Mouse (Mus musculus): ENCODE results near the gene Ddx25.

Ddx25 gene

DNA sequence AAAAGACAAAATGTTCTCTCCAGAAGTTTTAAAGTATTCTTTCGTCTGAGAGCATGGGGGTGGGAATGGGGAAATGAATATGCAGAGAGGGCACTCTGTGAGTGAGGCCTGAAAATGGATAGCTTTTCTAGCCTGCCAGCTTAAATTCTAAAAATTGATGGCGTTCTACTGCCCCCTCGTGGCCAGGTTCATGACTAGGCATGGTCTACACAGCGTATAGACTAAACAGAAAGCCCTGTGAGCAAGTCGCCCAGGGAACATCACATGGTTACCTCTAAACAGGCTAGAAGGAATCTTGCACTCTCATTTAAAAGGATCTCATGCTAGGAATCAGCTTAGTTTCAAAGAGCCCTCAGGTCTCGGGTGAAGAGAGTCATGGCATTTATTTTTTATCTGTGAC, 16.8 kb downstream of the Ddx25 start:
- peak; percentile 80 to 86 for DNase-seq (ENCODE audit: low spot score in 2 of 2)

DNA sequence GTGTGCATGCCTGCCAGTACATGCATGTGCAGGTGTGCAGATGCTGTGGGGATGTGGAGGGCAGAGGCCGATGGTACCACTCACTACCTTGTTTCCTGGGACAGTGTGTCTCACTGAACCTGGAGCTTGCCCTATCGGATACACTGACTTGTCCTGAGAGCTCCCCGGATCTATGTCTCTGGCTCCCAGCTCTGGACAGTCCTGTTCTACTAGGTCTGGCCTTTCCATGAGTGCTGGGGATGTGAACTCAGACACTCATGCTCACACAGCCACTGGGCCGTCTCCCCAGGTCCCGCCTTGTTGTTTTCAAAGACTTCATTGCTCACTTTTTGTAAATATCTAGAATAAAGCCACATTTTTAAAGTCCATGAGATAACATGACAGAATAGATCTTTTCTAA, 17.3 kb downstream of the Ddx25 start:
- no peak for DNase-seq (ENCODE audit: low spot score in 2 of 2)

GRCm38 (mm10) chr9:35539001-35539750, 19.2 kb downstream of the Ddx25 start:
- DNase-seq (ENCODE audit: low spot score in 2 of 2) = no peak

DNA sequence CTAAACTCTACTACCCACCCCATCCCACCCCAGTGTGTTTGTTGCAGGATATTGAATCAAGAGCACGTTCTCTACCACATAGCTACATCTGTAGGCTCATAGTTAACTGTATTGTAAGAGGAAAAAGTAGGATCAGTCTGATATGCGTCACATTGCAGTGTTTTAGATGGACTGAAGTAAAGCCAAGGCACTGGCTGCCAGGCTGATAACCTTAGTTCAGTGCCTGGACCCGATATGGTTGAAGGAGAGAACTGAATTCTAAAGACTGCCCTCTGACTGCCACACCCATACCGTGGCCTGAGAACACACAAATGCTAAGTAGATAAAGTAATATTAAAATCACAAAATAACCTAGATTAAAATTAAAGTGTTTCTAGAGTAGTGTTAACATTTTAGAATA, 22.5 kb downstream of the Ddx25 start:
- no peak for DNase-seq (ENCODE audit: low spot score in 2 of 2)

DNA sequence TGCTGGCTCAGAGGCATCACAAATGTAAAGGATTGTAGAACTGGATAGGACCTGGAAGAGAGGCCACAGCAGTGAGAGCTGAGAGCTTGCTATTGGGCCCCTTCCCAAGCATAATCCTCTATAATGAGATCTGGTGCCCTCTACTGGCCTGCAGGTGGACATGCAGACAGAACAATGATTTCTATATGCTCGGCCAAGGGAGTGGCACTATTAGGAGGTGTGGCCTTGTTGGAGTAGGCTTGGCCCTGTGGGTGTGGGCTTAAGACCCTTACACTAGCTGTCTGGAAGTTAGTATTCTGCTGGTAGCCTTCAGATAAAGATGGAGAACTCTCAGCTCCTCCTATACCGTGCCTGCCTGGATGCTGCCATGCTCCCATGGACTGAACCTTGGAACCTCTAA, 23.2 kb downstream of the Ddx25 start:
- DNase-seq (ENCODE audit: low spot score in 2 of 2) = peak; percentile 61 to 63

- DNase-seq (ENCODE audit: low spot score in 2 of 2) = no peak
Measured at GRCm38 (mm10) chr9:35533266-35533665, 25.1 kb downstream of the Ddx25 start.

- no peak for DNase-seq (ENCODE audit: low spot score in 2 of 2)
Measured at GRCm38 (mm10) chr9:35529796-35530195, 28.5 kb downstream of the Ddx25 start.

- DNase-seq (ENCODE audit: low spot score in 2 of 2) = no peak
Measured at GRCm38 (mm10) chr9:35529141-35529540, 29.2 kb downstream of the Ddx25 start.

GRCm38 (mm10) chr9:35523941-35524411, 34.4 kb downstream of the Ddx25 start:
- DNase-seq (ENCODE audit: low spot score in 2 of 2) = peak; percentile 80 to 83

DNA sequence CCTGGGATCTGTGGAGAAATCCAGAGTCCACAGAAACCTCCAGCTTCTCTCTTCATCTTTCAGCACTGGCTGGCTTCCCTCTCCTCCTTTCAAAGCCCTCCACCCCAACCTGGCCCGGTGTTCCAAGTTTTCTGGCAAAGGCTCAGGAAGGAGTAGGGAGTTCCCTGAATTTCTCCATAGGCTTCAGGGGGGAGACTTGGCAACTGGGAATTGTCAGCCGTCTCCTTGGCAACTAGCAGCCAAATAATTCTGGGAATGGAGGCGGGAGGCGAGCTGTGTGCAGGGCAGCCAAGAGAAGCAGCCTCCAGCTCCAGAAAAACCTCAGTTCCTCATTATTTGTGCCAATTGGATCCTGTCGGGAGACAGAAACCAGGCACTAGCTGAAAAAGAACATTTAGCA, 34.8 kb downstream of the Ddx25 start:
- DNase-seq (ENCODE audit: low spot score in 2 of 2) = peak; percentile 65

DNA sequence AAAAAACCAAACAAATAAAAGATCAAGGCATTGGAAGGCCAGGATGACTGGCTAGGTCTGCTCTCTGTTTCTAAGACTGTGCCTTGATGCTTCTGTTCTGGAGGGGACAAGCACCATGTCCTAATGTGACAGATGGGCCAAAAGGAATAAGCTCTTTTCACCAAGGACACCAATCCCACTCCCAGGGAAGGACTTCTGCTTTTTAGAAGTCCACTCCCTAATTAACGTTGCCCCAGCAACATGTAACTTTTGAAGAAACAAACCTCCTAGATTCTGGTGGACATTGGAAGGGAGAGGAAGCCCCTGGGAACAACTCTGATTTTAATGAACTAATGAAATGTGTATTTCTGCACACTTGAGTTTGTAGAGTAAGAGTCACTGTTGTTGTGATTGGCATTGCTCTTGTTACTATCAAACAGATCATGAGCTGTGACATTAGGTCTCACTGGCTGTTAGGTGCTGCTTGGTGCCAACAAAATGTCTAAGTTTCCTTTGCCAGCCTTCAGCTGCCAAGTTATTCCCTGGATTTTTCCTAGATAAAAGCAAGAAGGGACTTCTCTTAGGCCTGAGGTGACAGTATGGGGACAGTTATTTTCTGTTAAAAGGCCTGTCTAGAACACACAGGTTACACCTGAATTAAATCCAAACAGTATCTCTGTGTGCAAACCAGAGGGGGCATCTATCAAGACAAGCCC, 35.4 kb downstream of the Ddx25 start:
- DNase-seq (ENCODE audit: low spot score in 2 of 2) = no peak

DNA sequence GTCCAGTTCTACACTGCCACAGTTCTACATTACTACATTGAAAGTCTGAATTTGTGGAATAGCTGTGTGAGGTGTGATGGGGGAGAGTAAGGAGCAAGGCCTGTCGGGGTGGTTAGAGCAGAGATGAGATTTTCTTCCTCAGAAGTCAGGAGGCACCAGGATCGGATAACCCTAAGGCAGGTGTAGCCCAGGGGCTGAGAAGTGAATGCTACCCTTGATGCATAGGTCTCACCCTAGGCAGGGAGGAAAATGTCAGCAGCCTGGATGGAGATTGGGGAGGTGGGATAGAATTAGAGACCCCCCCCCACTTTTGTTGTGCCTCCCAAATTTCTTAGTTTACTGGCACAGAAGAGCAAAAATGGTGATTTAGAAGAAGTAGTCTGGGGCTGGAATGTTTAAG, 36.1 kb downstream of the Ddx25 start:
- DNase-seq (ENCODE audit: low spot score in 2 of 2) = no peak

DNA sequence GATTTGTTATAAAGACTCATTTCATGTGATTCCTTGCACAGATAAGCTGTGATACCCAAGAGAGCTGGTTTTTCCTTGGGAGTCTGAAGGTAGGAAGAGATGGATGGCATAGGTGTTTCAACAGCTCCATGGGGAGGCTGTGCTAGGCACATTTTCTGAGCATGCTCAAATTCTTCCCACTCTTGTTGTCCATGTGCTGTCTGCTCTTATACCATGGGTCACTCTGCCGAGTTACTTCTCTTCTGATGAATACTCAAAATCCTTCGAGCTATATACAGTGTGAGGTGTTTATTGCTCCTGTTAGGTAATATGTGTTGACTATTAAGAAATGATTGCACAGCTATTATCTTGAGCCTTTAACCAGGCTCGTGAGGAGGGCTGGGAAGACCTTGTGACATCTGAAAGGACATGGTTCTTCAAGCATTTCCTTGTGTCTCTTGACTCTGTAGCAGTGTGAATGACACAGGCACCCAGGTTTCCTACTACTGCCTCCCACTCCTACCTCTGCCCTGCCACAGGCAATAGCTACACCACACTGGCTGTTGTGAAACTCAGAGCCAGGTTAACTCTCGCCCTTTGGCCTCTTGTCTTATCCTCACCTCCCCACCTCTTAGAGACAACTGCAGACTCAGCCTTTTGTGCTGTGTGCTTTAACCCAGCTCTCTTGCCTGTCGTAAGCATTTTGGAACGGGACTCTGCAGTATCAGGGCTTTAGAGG, 37.5 kb downstream of the Ddx25 start:
- DNase-seq (ENCODE audit: low spot score in 2 of 2) = no peak

DNA sequence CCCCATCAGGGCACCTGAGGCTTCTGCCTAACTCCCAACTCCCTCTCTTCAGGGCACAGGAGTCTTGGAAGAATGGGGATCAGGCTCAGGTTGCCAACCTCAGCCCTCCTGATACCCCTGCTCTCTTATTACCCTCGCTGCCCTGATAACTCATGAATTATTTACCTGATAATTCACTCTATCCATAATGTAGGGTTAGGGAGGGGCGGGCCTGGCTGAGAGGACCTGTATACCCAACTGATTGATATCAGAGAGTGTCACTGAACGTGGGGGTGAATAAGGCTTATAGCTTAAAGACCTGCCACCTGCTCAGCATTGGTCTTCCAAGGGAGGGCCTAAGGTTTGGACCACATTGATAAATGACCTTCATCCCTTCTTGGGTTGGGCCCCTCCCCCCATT, 40.2 kb downstream of the Ddx25 start, which contains the start of gene Gm1113:
Gene Gm1113 (minus strand): TSS at position 101 of the 400 bp plus-strand sequence.
- no peak for DNase-seq (ENCODE audit: low spot score in 2 of 2)

DNA sequence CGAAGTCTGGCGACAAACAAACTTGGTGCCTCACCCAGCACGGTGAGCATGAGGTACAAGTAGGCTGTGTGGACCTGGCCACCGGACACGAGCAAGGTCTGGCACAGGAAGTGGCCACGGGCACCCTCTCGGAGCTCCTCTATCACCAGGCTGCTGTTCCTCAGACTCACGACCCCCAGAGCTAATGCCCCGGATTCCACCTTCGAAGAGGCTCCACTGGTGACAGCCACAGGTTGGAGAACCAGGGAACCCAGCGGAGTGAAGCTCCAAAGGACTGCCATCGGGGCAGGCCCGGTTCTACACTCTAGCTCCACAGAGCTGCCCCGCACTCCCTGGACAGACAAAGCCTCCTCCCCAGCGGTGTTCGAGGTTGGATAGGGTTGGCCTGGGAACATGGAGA, 41.6 kb downstream of the Ddx25 start:
- DNase-seq (ENCODE audit: low spot score in 2 of 2) = no peak

- DNase-seq (ENCODE audit: low spot score in 2 of 2) = no peak
Measured at GRCm38 (mm10) chr9:35516182-35516581, 42.1 kb downstream of the Ddx25 start.

- no peak for DNase-seq (ENCODE audit: low spot score in 2 of 2)
Measured at GRCm38 (mm10) chr9:35513900-35514299, 44.4 kb downstream of the Ddx25 start.

DNA sequence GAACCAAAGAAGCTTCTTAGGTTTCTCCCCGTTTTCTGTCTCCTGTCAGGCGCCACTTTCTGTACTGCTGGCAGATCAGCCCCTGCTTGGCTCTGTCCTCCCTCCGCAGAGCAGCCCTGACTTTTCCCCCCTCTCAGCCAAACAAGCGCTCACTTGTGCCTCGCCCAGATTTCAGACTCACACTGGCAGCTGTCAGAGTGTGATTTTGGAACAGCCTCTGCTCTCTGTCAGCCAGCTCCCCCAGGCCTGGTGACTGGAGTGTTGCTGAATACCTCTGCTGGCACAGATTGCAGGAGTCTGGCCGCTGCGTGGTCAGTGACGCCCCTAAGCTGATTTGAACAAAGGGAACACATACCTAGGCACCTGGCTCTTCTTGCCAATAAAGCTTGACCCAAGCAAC, 50.1 kb downstream of the Ddx25 start:
- DNase-seq (ENCODE audit: low spot score in 2 of 2) = peak in 1 of 2 experiments; percentile 17

DNA sequence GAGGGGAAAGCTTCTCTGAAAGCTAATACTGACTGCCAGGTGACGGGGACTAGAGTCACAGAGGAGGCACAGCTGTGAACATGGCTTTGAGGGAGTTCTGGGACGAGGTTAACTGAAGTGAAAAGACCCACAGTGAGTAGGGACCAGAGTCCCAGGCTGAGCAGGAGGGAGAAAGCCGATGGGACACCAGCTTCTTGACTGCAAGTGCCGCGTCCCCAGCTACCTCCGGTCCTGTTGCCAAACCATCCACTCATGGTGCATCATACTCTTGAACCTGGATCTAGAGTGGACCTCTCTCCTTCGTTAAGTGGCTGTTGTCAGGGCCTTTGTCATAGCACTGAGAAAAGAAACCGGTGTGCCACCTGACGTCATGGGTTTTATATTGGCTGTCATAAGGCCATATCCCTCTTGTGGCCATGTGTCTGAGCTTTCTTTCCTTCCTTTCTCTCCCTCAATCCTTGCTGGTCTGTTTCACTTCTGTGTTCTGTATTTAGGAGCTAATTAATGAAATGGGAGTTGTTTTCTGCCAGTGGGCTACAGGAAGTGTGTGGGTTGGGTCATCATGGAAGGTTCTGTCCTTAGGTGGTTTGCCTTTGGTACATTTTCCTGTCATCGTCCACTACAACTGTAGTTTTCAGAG, 55.8 kb downstream of the Ddx25 start:
- DNase-seq (ENCODE audit: low spot score in 2 of 2) = no peak

DNA sequence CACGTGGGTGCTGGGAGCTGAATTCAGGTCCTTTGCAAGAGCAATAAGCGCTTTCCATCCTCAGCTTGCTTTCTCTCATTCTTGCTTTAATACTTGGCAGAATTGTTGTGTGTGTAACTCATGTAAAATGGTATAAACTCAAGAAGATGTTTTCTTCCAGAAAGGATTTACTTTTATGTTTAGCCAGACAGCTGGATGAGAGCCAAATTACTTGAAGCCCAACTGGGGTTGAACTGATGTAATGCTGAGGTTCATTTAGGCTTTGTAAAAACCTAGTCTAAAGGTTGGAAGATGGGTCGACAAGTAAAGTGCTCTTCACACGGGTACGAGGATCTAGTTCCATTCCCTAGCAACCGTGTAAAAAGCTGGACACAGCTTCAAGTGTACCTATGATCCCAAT, 58.4 kb downstream of the Ddx25 start:
- DNase-seq (ENCODE audit: low spot score in 2 of 2) = no peak

DNA sequence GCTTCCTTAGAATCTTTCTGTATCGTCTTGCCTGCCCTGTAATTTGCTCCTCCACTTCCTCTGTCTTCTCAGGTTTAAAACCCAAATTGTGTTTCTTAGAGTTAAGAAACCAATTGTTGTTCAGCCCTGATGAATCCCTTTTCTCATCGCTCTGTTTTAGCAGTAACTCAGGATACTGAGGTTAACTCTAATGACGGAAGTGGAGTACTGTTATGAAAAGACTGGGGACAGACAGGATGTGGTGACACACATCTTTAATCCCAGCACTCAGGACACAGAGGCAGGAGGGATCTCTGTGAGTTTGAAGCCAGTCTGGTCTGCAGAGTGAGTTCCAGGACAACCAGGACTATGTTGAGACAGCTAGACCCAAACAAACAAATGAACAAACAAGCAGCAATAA, 62.9 kb downstream of the Ddx25 start:
- no peak for DNase-seq (ENCODE audit: low spot score in 2 of 2)

DNA sequence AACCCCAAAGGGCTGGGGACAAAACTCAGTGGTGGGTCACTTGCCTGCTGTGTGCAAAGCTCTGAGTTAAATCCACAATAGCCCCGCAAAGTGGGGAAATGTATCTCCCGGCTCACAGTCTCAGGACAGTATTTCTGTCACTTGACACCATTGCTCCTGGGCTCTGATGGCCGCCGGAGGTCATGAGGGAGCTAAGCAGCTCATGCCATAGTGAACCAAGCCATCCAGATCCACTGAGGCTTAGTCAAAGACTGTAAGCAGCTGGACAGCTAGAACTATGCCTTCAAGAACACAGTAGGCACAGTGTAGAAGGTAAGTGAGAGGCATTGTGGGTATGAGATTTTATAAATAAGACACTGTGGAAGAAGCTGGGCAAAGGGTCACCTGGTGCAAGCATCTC, 63.4 kb downstream of the Ddx25 start:
- DNase-seq (ENCODE audit: low spot score in 2 of 2) = no peak

Data from right cerebral cortex, adult 2 months (tissue).